Mouse (Mus musculus) ES-Bruce4 (cell line): Measurements from ENCODE around the gene Aak1.

ENCODE experiments used
- CTCF ChIP-seq: IDR thresholded peaks from one replicate; pipeline ENCODE4 v1.8.1; 2011; ENCODE audit warnings: low read depth, low read length
- EP300 ChIP-seq: IDR thresholded peaks from 2 replicates; pipeline ENCODE4 v1.6.1; 2011; ENCODE audit warnings: low read depth, low read length; ENCODE audit not compliant: insufficient read depth
- POLR2A ChIP-seq: IDR thresholded peaks from one replicate; pipeline ENCODE4 v1.8.1; 2011; ENCODE audit warnings: low read length; ENCODE audit not compliant: insufficient read depth

DNA sequence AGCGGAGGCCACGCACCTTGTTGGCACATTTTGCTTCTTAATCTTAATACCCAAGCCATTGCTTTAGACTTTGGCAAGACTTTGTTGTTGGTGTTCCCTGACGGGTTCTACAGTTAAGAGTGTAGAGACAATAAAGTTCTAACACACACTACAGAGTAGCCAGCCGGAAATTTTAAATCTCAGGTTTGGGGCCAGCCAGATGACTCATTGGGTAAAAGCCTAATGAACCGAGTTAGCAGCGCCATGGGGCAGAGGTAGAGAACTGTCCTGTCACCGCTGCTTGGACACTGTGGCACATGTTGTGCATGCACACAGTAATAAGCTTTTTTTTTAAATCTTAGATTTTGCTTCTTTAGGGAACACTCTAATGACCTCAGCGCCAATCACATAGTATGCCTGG is 143.0 kb downstream of the Aak1 start:
- TF ChIP-seq EP300 (no peak), CTCF (no peak), POLR2A (no peak)
